Mouse (Mus musculus) G1E (cell line): ENCODE results near the gene Atf3.

Experiments
- CTCF ChIP-seq: IDR thresholded peaks from 2 replicates; pipeline ENCODE4 v1.5.1; 2012; ENCODE audit warnings: low read depth, low read length, inconsistent platforms, mixed read lengths
- GATA1 ChIP-seq: IDR thresholded peaks from 2 replicates; pipeline ENCODE4 v1.6.1; 2012; ENCODE audit warnings: borderline replicate concordance, low read length, inconsistent platforms, mixed read lengths
- POLR2AphosphoS5 ChIP-seq: IDR thresholded peaks from 2 replicates; pipeline ENCODE4 v1.6.1; 2012; ENCODE audit warnings: low read depth, low read length, inconsistent platforms; ENCODE audit not compliant: insufficient replicate concordance
- TAL1 ChIP-seq: conservative IDR thresholded peaks from 2 replicates; pipeline ENCODE4 v1.6.1; 2012; ENCODE audit warnings: low read depth, low read length, inconsistent platforms, mixed read lengths

DNA sequence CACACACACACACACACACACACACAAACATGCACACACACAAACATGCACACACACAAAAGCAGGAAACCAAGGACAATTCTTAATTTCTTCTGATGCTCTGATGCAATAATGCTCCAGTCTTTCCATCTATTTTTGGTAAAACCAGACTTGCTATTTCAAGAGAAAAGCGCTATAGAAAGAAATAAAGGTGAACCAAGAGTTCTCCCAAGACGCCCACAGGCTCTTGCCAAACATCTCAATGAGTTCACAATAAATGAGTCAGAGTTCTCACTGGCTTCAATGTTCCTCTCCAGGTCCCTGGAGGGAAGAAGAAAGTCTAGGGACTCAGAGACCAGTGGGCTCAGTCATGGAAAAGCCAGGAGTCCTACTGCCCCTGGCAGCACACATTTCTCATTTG, 94.1 kb downstream of the Atf3 start:
- no peak for TF ChIP-seq CTCF
- TF ChIP-seq POLR2AphosphoS5 = no peak
- no peak for TF ChIP-seq TAL1
- no peak for TF ChIP-seq GATA1
